In genomic region chr16:55495051-55495450, GRCm38 (mm10) we compare ENCODE assay signal across 17 mouse cellular contexts.
A peak's percentile ranks its signal among the peaks of the same experiment; 100 is the strongest.
DNase-seq lines count a peak whose midpoint lies in the region; ATAC-seq and TF ChIP-seq lines count a peak whose summit lies in the region.
"Had no signal": no experiment of that assay in that cellular context is flagged by ENCODE, and none has a peak within 500 bp of the region (broad histone marks: within the 10 kb centered on the region; RNA-seq: fewer than 3 reads in every experiment).

No protein-coding gene starts in this region.

- no peak for TF ChIP-seq CTCF in kidney, adult 2 months (conservative IDR thresholded peaks at IDR 0.05; ENCODE audit: insufficient read depth, insufficient read length, low read depth, low read length)

- no peak overlapping the region for H3K4me2 ChIP-seq in intestine, embryonic 16.5 days (ENCODE audit: low read depth, low read length)
- H3K4me2 ChIP-seq: forebrain, embryonic 13.5 days; limb, embryonic 13.5 days; midbrain, embryonic 15.5 days had no signal

- H3K9me3 ChIP-seq in intestine, embryonic 16.5 days (ENCODE audit: control insufficient read depth, low read length) = no peaks in the 10 kb centered on the region
- H3K9me3 ChIP-seq: midbrain, embryonic 15.5 days had no signal

- no peak overlapping the region for H3K9ac ChIP-seq in intestine, embryonic 16.5 days (ENCODE audit: low read depth, low read length)
- H3K9ac ChIP-seq: forebrain, embryonic 13.5 days; limb, embryonic 13.5 days; midbrain, embryonic 15.5 days had no signal

- H3K4me1 ChIP-seq in kidney, adult 2 months (ENCODE audit: control insufficient read depth, insufficient read depth, low read length) = peaks cover 7% of the 10 kb centered on the region; the same call in 1 of the 2 replicates
- peaks cover 2% of the 10 kb centered on the region; the same call in 1 of the 2 replicates for H3K4me1 ChIP-seq in intestine, embryonic 16.5 days (ENCODE audit: control insufficient read depth, insufficient read depth, low read length)
- H3K4me1 ChIP-seq: forebrain, embryonic 13.5 days; limb, embryonic 13.5 days; midbrain, embryonic 15.5 days had no signal

- H3K27ac ChIP-seq in kidney, adult 2 months (ENCODE audit: insufficient read depth, low read depth, low read length) = no peak overlapping the region
- no peak overlapping the region for H3K27ac ChIP-seq in intestine, embryonic 16.5 days (ENCODE audit: low read length)
- H3K27ac ChIP-seq: forebrain, embryonic 13.5 days; layer of hippocampus, adult 2 months; limb, embryonic 13.5 days; macrophage; midbrain, embryonic 15.5 days had no signal

- 59% methylated on average over 10 of the region's 10 CpGs for WGBS in kidney, adult 2 months
- 74% methylated on average over 10 of the region's 10 CpGs for WGBS in intestine, embryonic 16.5 days

- DNase-seq in kidney, adult 2 months = peak; percentile 44
- DNase-seq in kidney, adult 8-10 months = no peak
- peak; percentile 32 for DNase-seq in ovary, adult 18-20 months (ENCODE audit: low spot score)
- DNase-seq in ovary, postnatal 14 days (ENCODE audit: low spot score) = no peak
- peak; percentile 40 for DNase-seq in lung, postnatal 36 days
- DNase-seq in B cell, adult 2 months = no peak
- DNase-seq in gastrocnemius, postnatal 25 days = no peak
- DNase-seq: cerebellum, adult 2 months; embryo, embryonic 11 days had no signal

- no peaks in the 10 kb centered on the region for H3K27me3 ChIP-seq in kidney, adult 2 months (replicated peaks; ENCODE audit: control insufficient read depth, insufficient read depth, low read length)
- no peaks in the 10 kb centered on the region for H3K27me3 ChIP-seq in intestine, embryonic 16.5 days (replicated peaks; ENCODE audit: control insufficient read depth, insufficient read depth, low read length)
- H3K27me3 ChIP-seq: CH12.LX; forebrain, embryonic 13.5 days; limb, embryonic 13.5 days; midbrain, embryonic 15.5 days had no signal

- ATAC-seq in intestine, embryonic 16.5 days = peak; percentile 46; the same call in 1 of the 2 replicates
- ATAC-seq: activated CD4-positive, CD25-positive, alpha-beta regulatory T cell, adult 4 months; forebrain, embryonic 13.5 days; midbrain, embryonic 15.5 days had no signal

- no peak for TF ChIP-seq POLR2A in kidney, adult 2 months (IDR thresholded peaks at IDR 0.05; ENCODE audit: low read depth, low read length)

- no peaks in the 10 kb centered on the region for H3K36me3 ChIP-seq in kidney, adult 2 months (ENCODE audit: control insufficient read depth, insufficient read depth, low read length)
- H3K36me3 ChIP-seq in intestine, embryonic 16.5 days (ENCODE audit: control insufficient read depth, insufficient read depth, low read length) = no peaks in the 10 kb centered on the region
- H3K36me3 ChIP-seq: limb, embryonic 13.5 days; midbrain, embryonic 15.5 days had no signal

- H3K4me3 ChIP-seq in kidney, adult 2 months (ENCODE audit: insufficient read depth, low read depth, low read length) = no peak overlapping the region
- H3K4me3 ChIP-seq in intestine, embryonic 16.5 days (ENCODE audit: low read length) = no peak overlapping the region
- H3K4me3 ChIP-seq: forebrain, embryonic 13.5 days; layer of hippocampus, adult 2 months; limb, embryonic 13.5 days; midbrain, embryonic 15.5 days had no signal

Comparison
In these comparisons a context has a peak if more than half of its experiments do, and no peak if none do; other contexts are left out.
1. DNase-seq: peak in kidney, adult 2 months (single experiment), ovary, adult 18-20 months (single experiment) and lung, postnatal 36 days (single experiment); none in kidney, adult 8-10 months (0 of 2), ovary, postnatal 14 days (single experiment), B cell, adult 2 months (0 of 2) and gastrocnemius, postnatal 25 days (single experiment).